Mouse (Mus musculus) heart, adult 2 months (tissue): ENCODE measurements around the gene 2610507B11Rik.

Experiments
- CTCF ChIP-seq: fragments of 200-600 bp; IDR thresholded peaks from 2 replicates; pipeline ENCODE4 v1.8.1; 2022; ENCODE audit warnings: antibody characterized with exemption, mild to moderate bottlenecking, moderate library complexity
- EP300 ChIP-seq: fragments of 200-500 bp; IDR thresholded peaks from 2 replicates; pipeline ENCODE4 v1.6.1; 2011; ENCODE audit warnings: low read depth, low read length, control low read depth; ENCODE audit not compliant: insufficient read depth
- POLR2A ChIP-seq: fragments of 200-500 bp; IDR thresholded peaks from 2 replicates; pipeline ENCODE4 v1.6.1; 2011; ENCODE audit warnings: mild to moderate bottlenecking, low read depth, low read length, control low read depth; ENCODE audit not compliant: insufficient read depth

DNA sequence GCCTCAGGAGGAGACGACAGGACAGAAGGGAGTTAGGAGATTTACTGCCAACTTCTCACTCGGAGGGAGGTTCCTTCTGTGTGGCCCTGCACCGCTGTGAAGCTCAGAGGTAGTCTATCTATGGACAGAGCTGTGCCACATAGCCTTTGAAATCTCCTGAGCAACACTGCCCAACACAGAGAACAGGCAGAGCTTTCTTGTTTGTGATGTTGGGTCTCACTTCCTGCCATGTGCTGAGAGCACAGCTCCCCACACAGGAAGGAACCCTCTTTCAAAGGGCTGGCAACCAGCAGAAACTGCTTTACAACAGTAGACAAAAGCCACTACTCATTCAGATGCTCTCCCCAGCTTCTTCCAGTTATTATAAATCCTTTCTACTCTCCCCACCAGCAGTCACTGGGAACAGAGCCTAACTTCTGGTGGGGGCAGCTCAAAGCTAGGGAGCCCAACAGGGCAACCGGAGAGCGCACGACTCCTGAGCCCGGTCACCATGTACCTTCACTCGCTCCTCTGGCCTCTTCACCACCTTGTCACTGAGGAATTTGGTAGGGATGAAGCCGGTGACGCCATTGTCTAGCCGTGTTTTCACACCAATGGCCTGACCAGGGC is 45.7 kb upstream of the 2610507B11Rik start:
- TF ChIP-seq EP300 = no peak
- TF ChIP-seq CTCF = no peak
- no peak for TF ChIP-seq POLR2A
